Mouse (Mus musculus): ENCODE results near the gene Nipsnap3a.

Nipsnap3a gene

DNA sequence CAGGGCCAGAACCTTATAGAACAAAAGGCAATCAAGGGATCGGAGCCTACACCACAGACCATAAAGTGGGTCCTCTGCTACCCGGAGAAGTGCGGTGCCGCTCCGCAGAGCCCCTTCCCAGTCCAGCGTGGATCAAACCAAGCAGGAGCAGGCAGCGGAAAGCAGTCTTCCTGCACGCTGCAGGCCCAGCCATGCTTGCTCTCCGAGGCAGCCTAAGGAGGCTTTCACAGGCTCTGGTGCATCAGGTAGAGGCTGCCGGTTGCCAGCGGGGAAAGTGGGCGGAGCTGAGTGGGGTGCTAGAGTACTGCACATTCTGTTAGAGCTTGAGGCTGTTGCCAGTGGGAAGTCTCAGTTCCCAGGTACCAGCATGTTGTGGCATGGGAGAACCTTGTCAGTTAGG is at the start of gene Nipsnap3a:
Gene Nipsnap3a, plus strand, starts transcription at position 25 of the 400 bp plus-strand sequence.
- DNase-seq: peak in 1 of 2 experiments; percentile 19

GRCm38 (mm10) chr4:52946665-52947064 is 42.4 kb upstream of the Nipsnap3a start:
- DNase-seq: no peak

- DNase-seq: no peak
These were observed 40.1 kb upstream of the Nipsnap3a start for GRCm38 (mm10) chr4:52949005-52949404.

DNA sequence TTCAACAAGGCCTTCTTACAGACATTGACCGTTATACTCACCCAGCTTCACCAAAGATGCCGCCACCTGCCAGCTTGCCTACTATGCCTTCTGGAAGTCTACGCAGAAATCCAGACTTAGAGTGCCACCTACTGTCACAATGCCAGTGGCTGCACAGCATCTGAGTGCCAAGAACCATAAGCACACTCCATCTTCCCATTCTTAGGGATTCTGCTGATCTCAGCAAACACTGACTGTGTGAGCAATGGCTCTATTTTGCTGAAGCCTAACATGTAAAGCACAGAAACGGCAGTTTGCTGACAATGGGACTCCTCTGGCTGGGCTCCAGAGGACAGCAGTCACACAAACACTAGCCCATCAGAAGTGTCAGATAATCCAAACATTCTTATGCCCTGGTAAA is 30.4 kb upstream of the Nipsnap3a start:
- peak; percentile 84 to 87 for DNase-seq

GRCm38 (mm10) chr4:52964247-52964646 is 24.8 kb upstream of the Nipsnap3a start, which contains the start of gene Olfr270:
Gene Olfr270, plus strand, starts transcription at chr4:52964547.
- DNase-seq: no peak

DNA sequence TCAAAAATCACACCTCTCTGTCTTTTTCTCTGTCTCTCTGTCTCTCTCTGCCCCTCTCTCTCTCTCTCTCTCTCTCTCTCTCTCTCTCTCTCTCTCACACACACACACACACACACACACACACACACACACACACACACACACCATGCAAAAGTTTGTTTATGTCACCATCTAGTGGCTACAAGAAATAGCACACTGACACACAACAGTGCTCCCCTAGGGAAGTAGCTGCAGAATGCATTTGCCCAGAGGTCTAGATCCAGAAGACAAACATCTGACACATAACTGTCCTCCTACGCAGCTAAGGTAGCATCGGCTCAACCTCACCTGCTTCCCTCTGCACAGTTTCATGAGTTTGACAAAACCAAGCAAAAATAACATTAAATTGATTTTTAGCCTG is 3.9 kb upstream of the Nipsnap3a start:
- DNase-seq: peak; percentile 43 to 50

DNA sequence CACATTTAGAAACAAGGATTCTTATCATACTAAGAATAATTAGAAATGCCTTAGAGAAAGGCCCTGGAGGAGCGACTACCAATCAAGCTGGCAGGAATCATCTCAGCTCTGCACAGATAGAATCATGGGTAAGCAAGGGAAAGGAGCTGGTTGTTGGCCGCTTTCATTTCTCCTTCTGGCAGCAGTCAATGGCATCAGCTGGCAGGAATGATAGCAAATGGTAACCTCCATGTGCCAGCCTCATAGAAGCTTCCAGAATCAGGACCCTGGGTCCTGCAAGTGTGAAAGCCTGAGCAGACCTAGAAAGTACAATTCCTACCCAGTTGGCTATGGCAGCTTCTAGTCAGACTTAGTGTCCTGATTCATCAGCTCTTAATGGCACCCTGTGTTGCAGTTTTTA is 2.8 kb upstream of the Nipsnap3a start:
- peak; percentile 70 to 78 for DNase-seq

DNA sequence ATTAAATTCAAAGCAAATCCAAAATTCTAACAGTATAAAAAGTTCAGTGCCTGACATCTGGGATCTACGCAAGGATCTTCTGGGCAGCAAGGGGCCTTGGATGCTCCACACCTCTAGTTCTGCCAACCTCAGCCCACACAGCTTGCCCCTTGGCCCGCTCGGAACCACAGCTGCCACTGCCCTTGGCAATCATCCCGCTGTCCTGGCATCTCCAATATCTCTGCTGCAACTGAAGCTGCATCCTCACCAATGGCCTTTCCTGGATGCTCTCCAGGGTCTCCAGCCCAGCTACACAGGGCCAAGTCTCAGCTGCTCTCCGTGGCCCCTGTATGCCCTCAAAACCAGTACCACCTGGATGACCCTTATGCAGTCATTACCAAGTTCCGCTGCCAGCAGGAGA is 10.4 kb downstream of the Nipsnap3a start:
- DNase-seq: peak; percentile 92 to 94

DNA sequence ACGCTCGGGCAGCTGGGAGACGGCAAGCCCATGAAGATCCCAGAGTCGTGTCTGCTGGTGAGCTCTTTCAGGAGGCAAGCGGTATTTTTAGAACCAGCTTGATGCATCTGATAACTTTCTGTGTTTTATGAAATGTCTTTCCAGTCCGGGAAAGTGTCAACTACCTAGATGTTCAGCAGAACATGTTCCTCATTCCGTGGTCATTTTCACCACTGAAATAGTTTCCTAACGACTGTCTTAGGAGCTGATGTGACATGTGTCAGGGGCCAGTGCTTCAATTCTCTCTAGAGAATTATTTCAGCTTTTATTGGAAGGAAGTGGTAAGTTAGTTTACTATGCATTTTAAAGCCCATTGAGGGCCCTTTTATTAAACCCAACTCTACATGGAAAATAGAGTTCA is 11.1 kb downstream of the Nipsnap3a start:
- no peak for DNase-seq

DNA sequence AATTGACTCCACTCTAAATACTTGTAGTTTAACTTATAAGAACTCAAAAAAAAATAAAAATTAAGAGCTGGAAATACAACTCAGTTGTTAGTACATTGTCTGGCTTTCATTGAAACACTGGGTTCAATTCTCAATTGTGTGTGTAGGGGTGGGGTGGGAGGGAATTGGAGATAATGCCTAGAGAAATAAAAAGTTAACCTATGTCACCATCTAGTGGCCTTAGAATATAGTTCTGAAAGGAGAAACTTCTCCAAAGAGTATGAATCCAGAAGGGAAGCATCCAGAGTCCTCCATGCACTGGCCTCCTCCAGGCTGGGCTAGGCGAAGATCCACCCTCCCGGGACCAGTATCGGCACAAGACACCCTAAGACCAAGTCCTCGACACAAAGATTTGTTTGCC is 20.1 kb downstream of the Nipsnap3a start:
- DNase-seq: peak in 1 of 2 experiments; percentile 30

DNA sequence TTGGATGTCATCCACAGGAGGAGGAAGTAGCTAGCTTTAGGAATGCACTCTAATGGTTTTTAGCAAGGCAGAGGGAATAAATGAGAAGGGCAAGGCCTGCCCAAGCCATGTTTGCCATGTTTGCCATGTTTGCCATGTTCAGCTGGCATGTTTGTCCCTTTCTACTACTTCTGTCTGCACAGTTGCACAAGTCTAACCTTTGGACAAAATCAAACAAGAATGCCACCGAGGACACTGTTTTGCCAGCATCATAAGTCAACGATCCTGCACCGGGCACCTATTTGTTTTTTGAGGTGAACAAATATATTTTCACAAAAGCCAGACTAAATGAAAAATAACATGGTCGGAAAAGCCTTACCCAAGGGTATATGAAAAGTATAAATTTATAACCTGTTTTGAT is 20.8 kb downstream of the Nipsnap3a start:
- DNase-seq: no peak

DNA sequence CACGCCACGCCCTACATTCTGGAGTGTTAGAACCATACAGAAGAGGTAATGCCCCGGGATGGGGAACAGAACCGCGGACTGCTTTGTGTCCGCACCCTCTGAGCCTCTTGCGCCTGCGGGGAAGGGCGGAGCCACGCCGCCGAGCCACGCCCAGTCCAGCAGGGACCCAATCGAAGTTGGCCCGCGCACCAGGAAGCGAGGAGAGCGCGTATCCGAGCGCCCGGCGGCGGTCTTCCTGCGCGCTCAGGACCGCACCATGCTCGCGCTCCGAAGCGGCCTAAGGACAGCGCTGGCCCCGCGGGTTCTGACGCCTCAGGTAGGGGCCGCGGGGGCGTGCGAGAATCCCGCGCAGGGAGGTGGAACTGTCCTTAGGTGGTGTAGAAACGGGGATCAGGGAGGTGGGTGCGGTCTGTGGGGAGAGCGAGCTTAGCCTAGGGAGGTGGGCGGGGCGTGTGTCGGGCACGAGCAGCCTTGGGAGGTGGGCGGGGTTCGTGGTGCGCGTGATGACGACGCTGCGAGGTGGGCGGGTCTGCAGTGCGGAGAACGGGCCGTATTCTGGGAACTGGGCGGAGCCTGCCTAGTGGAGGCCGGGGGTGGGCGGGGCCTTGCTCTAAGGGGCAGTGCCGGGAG is 22.8 kb downstream of the Nipsnap3a start, which contains the start of gene Nipsnap3b:
Gene Nipsnap3b, plus strand, starts transcription at position 149 of the 630 bp plus-strand sequence.
- DNase-seq: peak; percentile 99

- DNase-seq: no peak
These were observed 25.3 kb downstream of the Nipsnap3a start for GRCm38 (mm10) chr4:53014421-53014820.

DNA sequence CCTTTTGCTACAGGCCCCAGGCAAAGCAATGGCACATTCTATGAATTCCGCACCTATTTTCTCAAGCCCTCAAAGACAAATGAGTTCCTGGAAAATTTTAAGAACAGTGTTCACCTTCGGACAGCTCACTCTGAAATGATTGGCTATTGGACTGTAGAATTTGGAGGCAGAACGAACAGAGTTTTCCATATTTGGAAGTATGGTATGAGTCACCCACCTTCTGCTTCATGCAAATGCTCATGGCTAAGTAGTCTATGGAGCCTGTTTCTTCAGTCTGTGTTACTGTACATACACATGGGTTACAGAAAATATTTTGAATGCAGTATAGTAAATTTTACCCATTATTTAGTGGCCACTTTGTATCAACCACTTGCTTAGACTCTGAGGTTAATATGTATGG is 26.0 kb downstream of the Nipsnap3a start:
- DNase-seq: no peak

DNA sequence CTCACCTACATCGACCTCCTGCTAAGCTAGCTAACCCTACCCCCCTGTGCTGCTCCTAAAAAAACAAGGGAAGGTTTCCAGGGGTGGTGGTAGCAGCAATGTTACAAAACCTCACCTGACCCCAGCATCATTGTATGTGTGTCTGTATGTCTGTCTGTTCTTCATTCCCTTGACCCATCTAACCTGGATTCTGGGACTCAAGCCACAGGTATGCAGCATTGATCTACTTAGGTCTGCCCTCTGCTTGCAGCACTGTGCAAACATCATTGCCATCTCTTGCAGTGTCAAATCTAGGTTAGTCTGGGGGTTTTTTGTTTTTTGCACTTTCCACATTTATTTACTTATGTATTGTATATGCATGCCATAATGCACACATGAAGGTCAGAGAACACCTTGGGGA is 29.3 kb downstream of the Nipsnap3a start:
- DNase-seq: no peak

- DNase-seq: no peak
These were observed 34.3 kb downstream of the Nipsnap3a start for GRCm38 (mm10) chr4:53023189-53023925.

DNA sequence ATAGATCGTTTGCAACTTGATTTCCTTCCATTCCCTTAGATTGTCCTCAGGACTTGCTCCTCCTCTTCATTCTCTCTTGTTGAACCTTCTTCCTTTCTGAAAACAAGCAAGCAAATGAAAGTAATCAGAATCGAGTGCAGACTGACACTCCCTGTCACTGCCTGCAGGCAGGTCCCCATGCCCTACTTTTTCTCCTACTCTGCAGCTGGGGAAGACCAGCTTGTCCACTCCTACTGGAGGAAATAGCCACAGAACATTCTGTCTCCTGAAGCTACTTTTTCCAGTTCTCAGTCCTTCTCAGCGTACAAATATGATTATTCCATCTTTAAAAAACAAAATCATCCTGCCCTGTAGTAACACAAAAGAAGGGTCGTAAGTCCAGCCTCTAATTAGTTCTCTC is 35.3 kb downstream of the Nipsnap3a start:
- DNase-seq: no peak

DNA sequence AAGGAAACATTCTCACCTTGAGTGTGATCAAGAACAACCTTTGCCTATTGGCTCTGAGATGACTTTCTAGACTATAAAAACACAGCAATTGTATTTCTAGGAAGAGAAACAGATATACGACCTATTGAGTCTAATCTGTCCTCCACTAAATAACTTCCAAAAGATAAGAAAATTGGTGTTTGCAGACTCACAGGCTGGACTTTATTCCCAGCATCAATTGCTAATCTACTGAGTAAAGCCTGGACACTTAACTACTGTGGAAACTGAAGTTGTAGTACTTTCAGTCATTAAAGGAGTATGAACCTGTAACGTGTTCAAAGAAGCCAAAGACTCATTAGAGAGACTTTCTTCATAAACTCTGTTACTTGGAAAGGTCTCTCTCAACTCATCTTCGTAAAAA is 38.7 kb downstream of the Nipsnap3a start:
- DNase-seq: no peak

DNA sequence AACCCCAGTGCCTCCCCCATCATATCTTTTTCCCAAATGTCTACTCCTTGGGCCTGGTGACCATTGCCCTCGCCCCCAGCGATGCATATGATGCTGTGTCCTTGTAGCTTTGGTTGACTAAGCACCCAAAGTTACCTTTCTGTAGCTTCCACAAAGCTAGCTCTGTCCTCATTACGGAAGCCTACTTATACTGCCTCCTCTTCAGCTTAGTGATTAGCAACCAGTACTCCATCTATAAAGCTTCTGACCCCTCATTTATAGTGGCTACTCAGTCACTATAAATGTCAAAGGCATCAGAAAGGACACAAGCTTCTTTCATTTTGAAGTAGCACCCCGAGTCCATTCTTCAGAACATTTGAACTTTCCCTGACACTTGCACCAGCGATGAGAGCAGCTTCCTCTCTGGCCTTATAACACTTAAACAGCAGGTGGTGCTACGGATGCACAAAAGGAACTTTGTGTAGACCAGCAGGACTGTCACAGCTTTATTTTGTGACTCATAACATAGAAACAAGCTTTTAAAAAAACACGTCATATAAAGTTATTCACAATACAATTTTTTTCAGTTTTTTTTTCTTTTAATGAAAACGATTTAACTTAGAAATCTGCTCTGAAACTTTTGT is 41.4 kb downstream of the Nipsnap3a start:
- DNase-seq: peak; percentile 39 to 55

DNA sequence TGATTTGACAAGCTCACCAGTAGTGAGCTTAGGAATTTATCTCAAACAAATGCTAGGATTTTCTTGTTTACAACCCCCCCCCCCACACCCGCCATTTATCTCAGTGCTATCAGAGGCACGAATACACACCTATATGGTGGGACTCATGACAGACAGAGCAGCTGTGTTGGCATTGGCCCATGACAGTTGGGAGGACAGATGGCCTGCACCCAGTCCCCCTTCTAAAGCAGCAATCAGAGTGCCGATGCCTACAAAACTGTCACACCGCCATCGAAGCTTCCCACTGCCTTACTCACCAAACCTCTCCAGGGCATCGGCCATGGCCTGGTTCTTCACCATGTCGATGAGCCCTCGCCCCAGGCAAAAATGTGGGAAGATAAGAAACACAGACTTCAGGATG is 54.7 kb downstream of the Nipsnap3a start:
- peak; percentile 89 to 93 for DNase-seq

DNA sequence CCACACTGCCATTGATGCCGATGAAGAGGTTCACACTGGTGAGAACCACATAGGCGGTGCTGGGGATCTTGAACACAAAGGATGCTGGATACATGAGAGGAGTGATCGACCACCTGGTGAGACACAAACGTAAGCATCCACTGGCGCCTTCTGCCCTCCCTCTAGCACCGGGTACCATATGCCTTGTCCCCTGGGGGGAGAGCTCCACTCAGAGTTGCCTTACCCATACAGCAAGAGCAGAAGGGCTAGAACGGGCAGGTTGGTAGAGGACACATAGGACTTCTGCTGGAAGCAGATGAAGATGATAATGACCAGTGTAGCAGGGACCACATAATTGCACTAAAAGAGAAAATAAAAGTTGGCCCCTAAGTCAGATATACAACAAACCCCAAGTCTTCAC is 56.7 kb downstream of the Nipsnap3a start:
- DNase-seq: no peak

DNA sequence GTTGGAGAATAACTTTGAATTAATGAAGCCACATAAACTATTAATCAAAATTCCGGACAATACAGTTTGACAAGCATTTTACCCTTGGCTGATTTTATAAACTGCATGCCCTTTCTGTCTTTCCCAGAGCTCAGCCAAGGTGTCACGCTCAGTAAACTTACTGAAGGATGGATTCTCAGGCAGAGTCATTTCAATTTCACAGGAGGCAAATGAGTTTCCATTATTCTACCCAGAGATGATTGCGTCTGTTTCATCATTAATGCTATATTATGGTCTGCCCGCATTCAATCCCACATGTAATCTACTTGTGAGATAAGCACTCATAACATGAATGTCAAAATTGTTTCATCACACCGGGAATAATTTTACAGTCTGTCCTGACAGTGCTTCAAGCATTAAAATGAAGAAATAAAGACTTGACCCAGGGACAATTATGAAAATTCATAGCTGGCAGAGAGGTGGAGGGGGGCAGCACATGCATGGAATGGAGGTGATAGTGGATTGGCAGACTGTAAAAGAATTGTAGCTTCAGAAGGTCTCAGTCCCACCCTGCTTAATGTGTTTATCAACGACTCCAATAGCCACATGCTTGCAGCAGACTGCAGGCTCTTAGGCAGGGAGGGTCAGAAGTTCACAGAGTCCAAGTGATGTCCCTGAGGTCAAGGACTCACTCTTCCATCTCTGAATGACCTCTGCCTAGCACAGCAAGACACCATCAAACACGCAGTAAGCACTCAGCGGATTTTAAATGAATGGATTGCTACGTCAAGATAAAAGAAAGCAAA is 57.4 kb downstream of the Nipsnap3a start:
- no peak for DNase-seq
